Mouse (Mus musculus) MEL (cell line): ENCODE measurements around the gene Btbd11. TPM values are rescaled to one million over a fixed set of nuclear protein-coding genes. Genes with fewer than 3 reads are reported as not detected.
"Not testable (repeated sequence)": the region's sequence is repeated elsewhere in the genome, so short reads cannot be mapped to it uniquely, and the experiment has no call there.

Experiments
- DNase-seq: peaks from one replicate; pipeline ENCODE4 v3.0.0; 2011; ENCODE audit warnings: low read depth, low spot score
- H3K27ac ChIP-seq: 2 replicates; pipeline ENCODE4 v1.5.1; 2012; ENCODE audit warnings: low read depth, mild to moderate bottlenecking, control low read depth, low read length, moderate library complexity; ENCODE audit not compliant: control insufficient read depth
- H3K27me3 ChIP-seq, 2 experiments: fragments of 150-350 bp in 1 of 2; sonication (generic) in 1 of 2; 2 replicates each; pipeline ENCODE4 v1.6.1; 2012; ENCODE audit warnings: low read length in 2 of 2, mild to moderate bottlenecking in 2 of 2, improper control_type of control experiment in 1 of 2, moderate library complexity in 1 of 2; ENCODE audit not compliant: insufficient read depth in 2 of 2, control insufficient read depth in 1 of 2
- H3K36me3 ChIP-seq, 2 experiments: 2 replicates each; pipeline ENCODE4 v1.6.1; 2012 to 2014; ENCODE audit warnings: low read length in 2 of 2, improper control_type of control experiment in 1 of 2, inconsistent platforms in 1 of 2, mild to moderate bottlenecking in 1 of 2; ENCODE audit not compliant: insufficient read depth in 2 of 2, control insufficient read depth in 1 of 2
- H3K4me1 ChIP-seq, 2 experiments: fragments of 150-350 bp in 1 of 2; sonication (generic) in 1 of 2; 2 replicates each; pipeline ENCODE4 v1.6.1; 2012; ENCODE audit warnings: low read length in 2 of 2, improper control_type of control experiment in 1 of 2, mild to moderate bottlenecking in 1 of 2; ENCODE audit not compliant: insufficient read depth in 2 of 2, control insufficient read depth in 1 of 2
- H3K4me3 ChIP-seq, 2 experiments: fragments of 150-350 bp in 1 of 2; sonication (generic) in 1 of 2; 2 replicates each; pipeline ENCODE4 v1.5.1; 2012; ENCODE audit warnings: low read depth in 2 of 2, low read length in 2 of 2, mild to moderate bottlenecking in 2 of 2, moderate library complexity in 2 of 2, control low read depth in 1 of 2, improper control_type of control experiment in 1 of 2; ENCODE audit not compliant: control insufficient read depth in 1 of 2, insufficient read depth in 1 of 2
- H3K79me2 ChIP-seq: 2 replicates; pipeline ENCODE4 v1.6.1; 2012; ENCODE audit warnings: mild to moderate bottlenecking, low read length, moderate library complexity; ENCODE audit not compliant: control insufficient read depth, poor library complexity, insufficient read depth
- H3K9ac ChIP-seq: 2 replicates; pipeline ENCODE4 v1.6.1; 2012; ENCODE audit warnings: low read depth, mild to moderate bottlenecking, control low read depth, low read length, moderate library complexity; ENCODE audit not compliant: control insufficient read depth, poor library complexity, severe bottlenecking
- H3K9me3 ChIP-seq: fragments of 150-350 bp; sonication (generic); replicated peaks from 2 replicates; pipeline ENCODE4 v1.6.1; 2012; ENCODE audit warnings: mild to moderate bottlenecking, low read length, improper control_type of control experiment, moderate library complexity; ENCODE audit not compliant: insufficient read depth
- BHLHE40 ChIP-seq: IDR thresholded peaks from 2 replicates; pipeline ENCODE4 v1.6.1; 2012; ENCODE audit warnings: low read depth, mild to moderate bottlenecking, inconsistent platforms, low read length, improper control_type of control experiment, borderline replicate concordance
- CHD2 ChIP-seq: IDR thresholded peaks from 2 replicates; pipeline ENCODE4 v1.6.1; 2011; ENCODE audit warnings: low read length, improper control_type of control experiment
- CTCF ChIP-seq, 3 experiments: IDR thresholded peaks in 2 of 3; conservative IDR thresholded peaks in 1 of 3; 2 replicates each; pipeline ENCODE4 v1.5.1; 2011 to 2012; ENCODE audit warnings: low read length in 3 of 3, low read depth in 2 of 3, mild to moderate bottlenecking in 2 of 3, improper control_type of control experiment in 1 of 3, inconsistent platforms in 1 of 3, mixed read lengths in 1 of 3, moderate library complexity in 1 of 3; ENCODE audit not compliant: control insufficient read depth in 1 of 3, insufficient read depth in 1 of 3, poor library complexity in 1 of 3, severe bottlenecking in 1 of 3
- E2F4 ChIP-seq: IDR thresholded peaks from 2 replicates; pipeline ENCODE4 v1.6.1; 2011; ENCODE audit warnings: low read depth, low read length, improper control_type of control experiment, borderline replicate concordance
- ELF1 ChIP-seq: IDR thresholded peaks from 2 replicates; pipeline ENCODE4 v1.6.1; 2014; ENCODE audit warnings: low read depth, mild to moderate bottlenecking, inconsistent platforms, low read length, improper control_type of control experiment, moderate library complexity
- EP300 ChIP-seq, 2 experiments: IDR thresholded peaks; 2 replicates each; pipeline ENCODE4 v1.6.1; 2011; ENCODE audit warnings: improper control_type of control experiment in 2 of 2, low read length in 2 of 2, low read depth in 1 of 2, mild to moderate bottlenecking in 1 of 2
- MAX ChIP-seq: IDR thresholded peaks from 2 replicates; pipeline ENCODE4 v1.6.1; 2011; ENCODE audit warnings: low read length, improper control_type of control experiment
- MEF2A ChIP-seq: IDR thresholded peaks from 2 replicates; pipeline ENCODE4 v1.6.1; 2014; ENCODE audit warnings: low read depth, mild to moderate bottlenecking, inconsistent platforms, low read length, improper control_type of control experiment; ENCODE audit not compliant: poor library complexity, insufficient replicate concordance, severe bottlenecking; ENCODE audit errors: extremely low read depth
- MXI1 ChIP-seq: IDR thresholded peaks from 2 replicates; pipeline ENCODE4 v1.6.1; 2011; ENCODE audit warnings: mild to moderate bottlenecking, low read depth, low read length, improper control_type of control experiment
- NELFE ChIP-seq: IDR thresholded peaks from 2 replicates; pipeline ENCODE4 v1.6.1; 2011; ENCODE audit warnings: low read depth, low read length, improper control_type of control experiment
- NRF1 ChIP-seq: IDR thresholded peaks from 2 replicates; pipeline ENCODE4 v1.6.1; 2014; ENCODE audit warnings: low read depth, mild to moderate bottlenecking, inconsistent platforms, low read length, improper control_type of control experiment, moderate library complexity; ENCODE audit not compliant: poor library complexity, insufficient read depth, severe bottlenecking
- POLR2AphosphoS2 ChIP-seq: IDR thresholded peaks from 2 replicates; pipeline ENCODE4 v1.6.1; 2011; ENCODE audit warnings: low read length, improper control_type of control experiment
- POLR2AphosphoS5 ChIP-seq: IDR thresholded peaks from 2 replicates; pipeline ENCODE4 v1.6.1; 2012; ENCODE audit warnings: low read depth, borderline replicate concordance, mild to moderate bottlenecking, inconsistent platforms, low read length, moderate library complexity, mixed read lengths
- RAD21 ChIP-seq: IDR thresholded peaks from 2 replicates; pipeline ENCODE4 v1.6.1; 2011; ENCODE audit warnings: mild to moderate bottlenecking, low read depth, low read length, improper control_type of control experiment
- RCOR1 ChIP-seq: IDR thresholded peaks from 2 replicates; pipeline ENCODE4 v1.6.1; 2012; ENCODE audit warnings: low read depth, mild to moderate bottlenecking, inconsistent platforms, low read length, improper control_type of control experiment
- SMC3 ChIP-seq: IDR thresholded peaks from 2 replicates; pipeline ENCODE4 v1.6.1; 2011; ENCODE audit warnings: low read depth, low read length, improper control_type of control experiment
- TAL1 ChIP-seq: IDR thresholded peaks from 2 replicates; pipeline ENCODE4 v1.6.1; 2012; ENCODE audit warnings: mild to moderate bottlenecking, inconsistent platforms, low read length, moderate library complexity, mixed read lengths
- TBP ChIP-seq: IDR thresholded peaks from 2 replicates; pipeline ENCODE4 v1.8.0; 2011; ENCODE audit warnings: low read depth, low read length, improper control_type of control experiment
- TCF12 ChIP-seq: IDR thresholded peaks from 2 replicates; pipeline ENCODE4 v1.6.1; 2014; ENCODE audit warnings: low read depth, mild to moderate bottlenecking, inconsistent platforms, low read length, improper control_type of control experiment, moderate library complexity
- USF1 ChIP-seq: IDR thresholded peaks from 2 replicates; pipeline ENCODE4 v1.6.1; 2014; ENCODE audit warnings: low read depth, mild to moderate bottlenecking, inconsistent platforms, low read length, improper control_type of control experiment, moderate library complexity
- USF2 ChIP-seq, 2 experiments: IDR thresholded peaks; 2 replicates each; pipeline ENCODE4 v1.6.1; 2011 to 2012; ENCODE audit warnings: improper control_type of control experiment in 2 of 2, low read length in 2 of 2, borderline replicate concordance in 1 of 2, inconsistent platforms in 1 of 2, low read depth in 1 of 2, mild to moderate bottlenecking in 1 of 2; ENCODE audit not compliant: insufficient read depth in 1 of 2
- ZKSCAN1 ChIP-seq: IDR thresholded peaks from 2 replicates; pipeline ENCODE4 v1.6.1; 2012; ENCODE audit warnings: low read depth, mild to moderate bottlenecking, inconsistent platforms, low read length, improper control_type of control experiment, moderate library complexity
- polyA plus RNA-seq, 2 experiments: library from polyadenylated mRNA; stranded (reverse) in 1 of 2; unstranded in 1 of 2; fragments of >175 nt in 1 of 2; fragments of >200 nt in 1 of 2; gene quantifications; 2 replicates each; pipeline versions ENCODE4 v1.2.1 to v1.2.4; 2012; ENCODE audit warnings: low replicate concordance in 2 of 2, low read depth in 1 of 2; ENCODE audit not compliant: insufficient read length in 2 of 2, insufficient read depth in 1 of 2, missing spikeins in 1 of 2
- total RNA-seq: library from RNA; depleted of rRNA; stranded (reverse); fragments of 300-350 nt; gene quantifications from 2 replicates; pipeline ENCODE4 v1.2.3, GENCODE M21; 2012

The Btbd11 gene
- total and polyA plus RNA-seq, 3 experiments = not detected

GRCm38 (mm10) chr10:85673512-85673921 lies 286.9 kb downstream of the Btbd11 start:
- H3K79me2 ChIP-seq = no peaks in the 10 kb centered on the region
- no peak overlapping the region for H3K9ac ChIP-seq
- H3K4me1 ChIP-seq = no peaks in the 10 kb centered on the region
- no peak for TF ChIP-seq USF2 (IDR thresholded peaks at IDR 0.05; ENCODE audit: borderline replicate concordance in 1 of 2, insufficient read depth in 1 of 2, low read depth in 1 of 2, low read length in 2 of 2)
- no peak for TF ChIP-seq RAD21
- TF ChIP-seq BHLHE40 = no peak
- TF ChIP-seq ZKSCAN1 = no peak
- no peak for TF ChIP-seq EP300 (IDR thresholded peaks at IDR 0.05; ENCODE audit: low read depth in 1 of 2, low read length in 2 of 2)
- TF ChIP-seq TAL1 = no peak
- no peak for TF ChIP-seq E2F4
- TF ChIP-seq NELFE = no peak
- no peak overlapping the region for H3K27ac ChIP-seq
- no peak overlapping the region for H3K4me3 ChIP-seq
- no peaks in the 10 kb centered on the region for H3K9me3 ChIP-seq
- no peaks in the 10 kb centered on the region for H3K27me3 ChIP-seq
- no peak for DNase-seq
- no peaks in the 10 kb centered on the region for H3K36me3 ChIP-seq

- peak; percentile 2 for DNase-seq
- Histone ChIP-seq H3K27me3 (no peaks in the 10 kb centered on the region), H3K36me3 (no peaks in the 10 kb centered on the region), H3K79me2 (no peaks in the 10 kb centered on the region), H3K27ac (no peak overlapping the region), H3K9ac (no peak overlapping the region), H3K4me1 (no peaks in the 10 kb centered on the region), H3K9me3 (no peaks in the 10 kb centered on the region), H3K4me3 (no peak overlapping the region)
- no peak for TF ChIP-seq ELF1
- no peak for TF ChIP-seq NRF1
- peak in 1 of 3 experiments; percentile 9; a peak in 1 of 6 replicates for TF ChIP-seq CTCF (IDR thresholded peaks at IDR 0.05 in 2 of 3, conservative IDR thresholded peaks at IDR 0.05 in 1 of 3; ENCODE audit: control insufficient read depth in 1 of 3, insufficient read depth in 1 of 3, low read depth in 2 of 3, low read length in 3 of 3, poor library complexity in 1 of 3, severe bottlenecking in 1 of 3)
- no peak for TF ChIP-seq TBP
- TF ChIP-seq MXI1 = no peak
- peak; percentile 9 for TF ChIP-seq RAD21
- no peak for TF ChIP-seq NELFE
- no peak for TF ChIP-seq MEF2A
Measured at GRCm38 (mm10) chr10:85678635-85679034, 292.0 kb downstream of the Btbd11 start.

- TF ChIP-seq POLR2AphosphoS2 (no peak), MEF2A (no peak), SMC3 (no peak), CHD2 (no peak), E2F4 (no peak), TCF12 (no peak), USF1 (no peak), MAX (no peak), POLR2AphosphoS5 (no peak), RCOR1 (no peak)
- no peaks in the 10 kb centered on the region for H3K4me1 ChIP-seq
- no peak overlapping the region for H3K4me3 ChIP-seq
- no peak overlapping the region for H3K27ac ChIP-seq
- no peaks in the 10 kb centered on the region for H3K9me3 ChIP-seq
- no peaks in the 10 kb centered on the region for H3K27me3 ChIP-seq
- H3K79me2 ChIP-seq = no peaks in the 10 kb centered on the region
- no peak overlapping the region for H3K9ac ChIP-seq
- DNase-seq = no peak
- no peaks in the 10 kb centered on the region for H3K36me3 ChIP-seq
Measured at GRCm38 (mm10) chr10:85682446-85682845, 295.8 kb downstream of the Btbd11 start.

GRCm38 (mm10) chr10:85694429-85694828 lies 307.8 kb downstream of the Btbd11 start:
- H3K27me3 ChIP-seq, H3K9me3 ChIP-seq, H3K4me1 ChIP-seq, DNase-seq, H3K36me3 ChIP-seq, H3K79me2 ChIP-seq, H3K9ac ChIP-seq, H3K4me3 ChIP-seq, H3K27ac ChIP-seq: not testable (repeated sequence)
